Mouse (Mus musculus) forebrain, embryonic 14.5 days (tissue): ENCODE data around the gene Dip2b. TPM values are rescaled to one million over a fixed set of nuclear protein-coding genes. Genes with fewer than 3 reads are reported as not detected.
A peak's percentile ranks its signal among the peaks of the same experiment; 100 is the strongest.

Experiments
- ATAC-seq: fragments of 200-750 bp; cut with Nextera tagmentation; 2 replicates; pipeline ENCODE4 v1.8.0; 2017; ENCODE audit warnings: mild to moderate bottlenecking, moderate library complexity
- DNase-seq: peaks from one replicate; pipeline ENCODE4 v3.0.0-alpha.2; 2015; ENCODE audit warnings: low spot score
- H3K27ac ChIP-seq: fragments of 300-500 bp; sonication (generic); 2 replicates; pipeline ENCODE4 v1.5.1; 2014; ENCODE audit warnings: low read depth, mild to moderate bottlenecking, control low read depth, low read length, moderate library complexity
- H3K27me3 ChIP-seq: fragments of 300-500 bp; sonication (generic); replicated peaks from 2 replicates; pipeline ENCODE4 v1.6.1; 2014; ENCODE audit warnings: low read length, control low read depth, mixed read lengths; ENCODE audit not compliant: control insufficient read depth, insufficient read depth
- H3K36me3 ChIP-seq: fragments of 300-500 bp; sonication (generic); 2 replicates; pipeline ENCODE4 v1.6.1; 2014; ENCODE audit warnings: low read length, control low read depth; ENCODE audit not compliant: control insufficient read depth, insufficient read depth
- H3K4me1 ChIP-seq: fragments of 300-500 bp; sonication (generic); 2 replicates; pipeline ENCODE4 v1.6.1; 2014; ENCODE audit warnings: antibody characterized with exemption, low read length, control low read depth; ENCODE audit not compliant: control insufficient read depth, insufficient read depth
- H3K4me2 ChIP-seq: fragments of 300-500 bp; sonication (generic); 2 replicates; pipeline ENCODE4 v1.6.1; 2014; ENCODE audit warnings: mild to moderate bottlenecking, control low read depth, low read length
- H3K4me3 ChIP-seq: fragments of 300-500 bp; sonication (generic); 2 replicates; pipeline ENCODE4 v1.5.1; 2014; ENCODE audit warnings: low read depth, low read length, control low read depth
- H3K9ac ChIP-seq: fragments of 300-500 bp; sonication (generic); 2 replicates; pipeline ENCODE4 v1.6.1; 2014; ENCODE audit warnings: mild to moderate bottlenecking, low read length, control low read depth, moderate library complexity
- H3K9me3 ChIP-seq: fragments of 300-500 bp; sonication (generic); replicated peaks from 2 replicates; pipeline ENCODE4 v1.6.1; 2016; ENCODE audit warnings: low read length, control low read depth, mixed read lengths; ENCODE audit not compliant: control insufficient read depth
- WGBS: fragments of 180-500 bp; shearing (Covaris S2); extraction: QIAGEN DNeasy Blood & Tissue Kit; methylation state at CpG from one replicate; pipeline ENCODE4 v1.1.7; 2014; 5-methylcytosine and 5-hydroxymethylcytosine counted together
- polyA plus RNA-seq: library from polyadenylated mRNA; unstranded; fragments of >200 nt; fragmentation: Nextera tagmentation; extraction: Ambion mirVana; gene quantifications from 2 replicates; pipeline ENCODE4 v1.2.1, GENCODE M21; 2014

Dip2b gene
- polyA plus RNA-seq, 1 experiment from 2014 or later: 16.3 TPM

GRCm38 (mm10) chr15:100088021-100088420 is 49.6 kb downstream of the Dip2b start:
- DNase-seq (no peak), ATAC-seq (no peak)
- no peak overlapping the region for H3K27ac ChIP-seq
- H3K4me1 ChIP-seq: 0 out of 2 replicates have a peak, but pooled peaks cover 2% of the 10 kb centered on the region
- 90% methylated on average over 7 of the region's 7 CpGs for WGBS
- H3K4me3 ChIP-seq: no peak overlapping the region
- no peak overlapping the region for H3K4me2 ChIP-seq
- no peaks in the 10 kb centered on the region for H3K27me3 ChIP-seq
- H3K36me3 ChIP-seq: no peaks in the 10 kb centered on the region
- H3K9me3 ChIP-seq: no peaks in the 10 kb centered on the region
- no peak overlapping the region for H3K9ac ChIP-seq

- Histone ChIP-seq H3K4me2 (no peak overlapping the region), H3K4me3 (no peak overlapping the region), H3K4me1 (0 out of 2 replicates have a peak, but pooled peaks cover 4% of the 10 kb centered on the region), H3K27ac (no peak overlapping the region), H3K36me3 (no peaks in the 10 kb centered on the region), H3K27me3 (no peaks in the 10 kb centered on the region), H3K9me3 (no peaks in the 10 kb centered on the region), H3K9ac (no peak overlapping the region)
- ATAC-seq (no peak), DNase-seq (no peak)
- WGBS: 40% methylated on average over 8 of the region's 8 CpGs
These were observed 51.2 kb downstream of the Dip2b start for GRCm38 (mm10) chr15:100089645-100090053.

- ATAC-seq: no peak
- peak overlapping the region; percentile 21 for H3K9ac ChIP-seq
- H3K4me3 ChIP-seq: no peak overlapping the region
- 0 out of 2 replicates have a peak, but pooled peaks cover 4% of the 10 kb centered on the region for H3K4me1 ChIP-seq
- H3K36me3 ChIP-seq: no peaks in the 10 kb centered on the region
- no peaks in the 10 kb centered on the region for H3K27me3 ChIP-seq
- DNase-seq: no peak
- H3K4me2 ChIP-seq: no peak overlapping the region
- WGBS: 77% methylated on average over 8 of the region's 8 CpGs
- H3K27ac ChIP-seq: 0 out of 2 replicates have a peak overlapping the region, but pooled peaks have one; percentile 21
- no peaks in the 10 kb centered on the region for H3K9me3 ChIP-seq
These were observed 53.4 kb downstream of the Dip2b start for GRCm38 (mm10) chr15:100091818-100092217.

GRCm38 (mm10) chr15:100092258-100092657 is 53.8 kb downstream of the Dip2b start:
- Histone ChIP-seq H3K9me3 (no peaks in the 10 kb centered on the region), H3K36me3 (no peaks in the 10 kb centered on the region), H3K27ac (no peak overlapping the region), H3K9ac (peak overlapping the region; percentile 21; the same call in 1 of the 2 replicates), H3K4me1 (0 out of 2 replicates have a peak, but pooled peaks cover 4% of the 10 kb centered on the region), H3K27me3 (no peaks in the 10 kb centered on the region), H3K4me3 (no peak overlapping the region), H3K4me2 (no peak overlapping the region)
- DNase-seq: no peak
- 75% methylated on average over 16 of the region's 16 CpGs for WGBS
- ATAC-seq: no peak

GRCm38 (mm10) chr15:100096587-100097428 is 58.3 kb downstream of the Dip2b start:
- H3K9me3 ChIP-seq: no peaks in the 10 kb centered on the region
- WGBS: 92% methylated on average over 7 of the region's 7 CpGs

GRCm38 (mm10) chr15:100100336-100100735 is 61.9 kb downstream of the Dip2b start:
- Histone ChIP-seq H3K27ac (no peak overlapping the region), H3K4me2 (no peak overlapping the region), H3K9me3 (no peaks in the 10 kb centered on the region), H3K9ac (no peak overlapping the region), H3K36me3 (no peaks in the 10 kb centered on the region), H3K27me3 (no peaks in the 10 kb centered on the region), H3K4me1 (peaks cover 18% of the 10 kb centered on the region), H3K4me3 (no peak overlapping the region)
- no peak for DNase-seq
- WGBS: 34% methylated on average over 7 of the region's 7 CpGs
- ATAC-seq: no peak

More at GRCm38 (mm10) chr15:100096587-100097428, 58.3 kb downstream of the Dip2b start:
- ATAC-seq (no peak), DNase-seq (no peak)
- no peaks in the 10 kb centered on the region for H3K27me3 ChIP-seq
- peaks cover 15% of the 10 kb centered on the region for H3K4me1 ChIP-seq
- H3K27ac ChIP-seq: no peak overlapping the region
- no peak overlapping the region for H3K4me2 ChIP-seq
- H3K9ac ChIP-seq: no peak overlapping the region
- H3K4me3 ChIP-seq: no peak overlapping the region
- no peaks in the 10 kb centered on the region for H3K36me3 ChIP-seq

- no peak overlapping the region for H3K27ac ChIP-seq
- DNase-seq: no peak
These were observed 62.7 kb downstream of the Dip2b start for GRCm38 (mm10) chr15:100101206-100101605.

GRCm38 (mm10) chr15:100104126-100104525 is 65.7 kb downstream of the Dip2b start:
- Histone ChIP-seq H3K9ac (no peak overlapping the region), H3K27ac (no peak overlapping the region), H3K4me1 (peaks cover 18% of the 10 kb centered on the region), H3K36me3 (no peaks in the 10 kb centered on the region), H3K9me3 (no peaks in the 10 kb centered on the region), H3K4me3 (no peak overlapping the region), H3K4me2 (no peak overlapping the region), H3K27me3 (no peaks in the 10 kb centered on the region)
- ATAC-seq: no peak
- WGBS: 88% methylated on average over 2 of the region's 2 CpGs
- no peak for DNase-seq

More at GRCm38 (mm10) chr15:100101206-100101605, 62.7 kb downstream of the Dip2b start:
- H3K9ac ChIP-seq: no peak overlapping the region
- H3K4me3 ChIP-seq: no peak overlapping the region
- no peaks in the 10 kb centered on the region for H3K36me3 ChIP-seq
- H3K4me2 ChIP-seq: no peak overlapping the region
- H3K9me3 ChIP-seq: no peaks in the 10 kb centered on the region
- no peaks in the 10 kb centered on the region for H3K27me3 ChIP-seq
- ATAC-seq: no peak
- H3K4me1 ChIP-seq: peaks cover 18% of the 10 kb centered on the region
